8 mouse cellular contexts compared by ENCODE assay signal in the genomic region with DNA sequence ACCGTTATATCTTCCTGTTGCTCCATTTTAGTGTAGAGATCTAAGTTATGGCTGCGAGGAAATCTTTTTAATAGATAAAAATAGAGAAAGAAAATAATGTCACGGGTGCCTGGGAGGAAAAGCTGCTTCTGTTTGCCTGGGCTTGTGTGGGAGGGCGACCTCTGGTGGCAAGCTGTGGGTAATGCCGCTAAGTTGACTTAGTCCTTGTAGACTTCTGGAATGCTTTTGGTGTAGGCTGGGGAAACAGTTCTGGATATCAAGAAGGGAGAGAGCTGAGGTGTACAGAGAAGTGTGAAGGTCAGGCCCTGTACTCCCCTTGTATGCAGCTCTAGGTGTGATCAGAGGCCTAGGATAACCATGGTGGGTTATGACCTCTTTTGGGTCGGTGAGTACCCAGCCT.
DNase-seq lines count a peak whose midpoint lies in the region; ATAC-seq and TF ChIP-seq lines count a peak whose summit lies in the region.

No protein-coding gene starts in this region.

- H3K4me3 ChIP-seq in embryonic facial prominence, embryonic 14.5 days (ENCODE audit: low read depth, low read length) = no peak overlapping the region
- H3K4me3 ChIP-seq in heart, embryonic 11.5 days (ENCODE audit: low read depth, low read length) = no peak overlapping the region
- peak overlapping the region; percentile 23; the same call in 1 of the 2 replicates for H3K4me3 ChIP-seq in kidney, embryonic 16.5 days (ENCODE audit: low read length)
- no peak overlapping the region for H3K4me3 ChIP-seq in liver, adult 2 months (ENCODE audit: insufficient read depth, low read depth, low read length)
- no peak overlapping the region for H3K4me3 ChIP-seq in stomach, embryonic 15.5 days (replicated peaks)

- H3K4me2 ChIP-seq in embryonic facial prominence, embryonic 14.5 days (ENCODE audit: low read depth, low read length) = peak overlapping the region; percentile 14; the same call in 1 of the 2 replicates
- H3K4me2 ChIP-seq in heart, embryonic 11.5 days = peak overlapping the region; percentile 32; the same call in 1 of the 2 replicates
- H3K4me2 ChIP-seq in kidney, embryonic 16.5 days (replicated peaks; ENCODE audit: low read depth, low read length) = peak overlapping the region; percentile 48
- peak overlapping the region; percentile 29; the same call in 1 of the 2 replicates for H3K4me2 ChIP-seq in stomach, embryonic 15.5 days

- H3K36me3 ChIP-seq in embryonic facial prominence, embryonic 14.5 days (ENCODE audit: control insufficient read depth, insufficient read depth, low read length) = no peaks in the 10 kb centered on the region
- no peaks in the 10 kb centered on the region for H3K36me3 ChIP-seq in heart, embryonic 11.5 days (ENCODE audit: control insufficient read depth, insufficient read depth, low read length)
- H3K36me3 ChIP-seq in kidney, embryonic 16.5 days (ENCODE audit: insufficient read depth, low read length) = no peaks in the 10 kb centered on the region
- no peaks in the 10 kb centered on the region for H3K36me3 ChIP-seq in liver, adult 2 months (ENCODE audit: control insufficient read depth, insufficient read depth, low read length)
- H3K36me3 ChIP-seq in stomach, embryonic 15.5 days = no peaks in the 10 kb centered on the region

- H3K27me3 ChIP-seq in embryonic facial prominence, embryonic 14.5 days (replicated peaks; ENCODE audit: control insufficient read depth, insufficient read depth, low read length) = no peaks in the 10 kb centered on the region
- no peaks in the 10 kb centered on the region for H3K27me3 ChIP-seq in heart, embryonic 11.5 days (ENCODE audit: control insufficient read depth, insufficient read depth, low read length)
- no peaks in the 10 kb centered on the region for H3K27me3 ChIP-seq in kidney, embryonic 16.5 days (ENCODE audit: insufficient read depth, low read length)
- H3K27me3 ChIP-seq in liver, adult 2 months (ENCODE audit: control insufficient read depth, insufficient read depth, low read length) = no peaks in the 10 kb centered on the region
- no peaks in the 10 kb centered on the region for H3K27me3 ChIP-seq in stomach, embryonic 15.5 days (replicated peaks)

- 15% methylated on average over 6 of the region's 6 CpGs for WGBS in embryonic facial prominence, embryonic 14.5 days
- WGBS in heart, embryonic 11.5 days (ENCODE audit: insufficient replicate concordance) = 13% methylated on average over 6 of the region's 6 CpGs
- WGBS in kidney, embryonic 16.5 days = 12% methylated on average over 6 of the region's 6 CpGs
- WGBS in liver, adult 2 months = 16% methylated on average over 6 of the region's 6 CpGs
- WGBS in stomach, embryonic 15.5 days = 17% methylated on average over 6 of the region's 6 CpGs

- ATAC-seq in embryonic facial prominence, embryonic 14.5 days (ENCODE audit: low read depth) = no peak
- no peak for ATAC-seq in heart, embryonic 11.5 days (replicated peaks; ENCODE audit: insufficient number of reproducible peaks, low FRiP score, low TSS enrichment)
- ATAC-seq in kidney, embryonic 16.5 days (ENCODE audit: low FRiP score, low TSS enrichment) = peak; percentile 67
- ATAC-seq in stomach, embryonic 15.5 days (ENCODE audit: insufficient read depth, low FRiP score, low read depth) = no peak

- no peaks in the 10 kb centered on the region for H3K9me3 ChIP-seq in embryonic facial prominence, embryonic 14.5 days (ENCODE audit: control insufficient read depth, low read length)
- H3K9me3 ChIP-seq in heart, embryonic 11.5 days (replicated peaks; ENCODE audit: control insufficient read depth, low read length) = no peaks in the 10 kb centered on the region
- no peaks in the 10 kb centered on the region for H3K9me3 ChIP-seq in kidney, embryonic 16.5 days (ENCODE audit: low read length)
- H3K9me3 ChIP-seq in stomach, embryonic 15.5 days = no peaks in the 10 kb centered on the region

- H3K27ac ChIP-seq in embryonic facial prominence, embryonic 14.5 days (replicated peaks; ENCODE audit: low read depth, low read length) = no peak overlapping the region
- H3K27ac ChIP-seq in heart, embryonic 11.5 days (ENCODE audit: low read depth, low read length) = no peak overlapping the region
- no peak overlapping the region for H3K27ac ChIP-seq in kidney, embryonic 16.5 days (ENCODE audit: low read length)
- no peak overlapping the region for H3K27ac ChIP-seq in liver, adult 2 months (replicated peaks; ENCODE audit: insufficient read depth, low read depth, low read length)
- no peak overlapping the region for H3K27ac ChIP-seq in stomach, embryonic 15.5 days

- TF ChIP-seq POLR2A in liver, adult 2 months (IDR thresholded peaks at IDR 0.05; ENCODE audit: extremely low read depth, insufficient read depth, low read length) = no peak

- no peaks in the 10 kb centered on the region for H3K79me2 ChIP-seq in liver, adult 2 months (ENCODE audit: control insufficient read depth, insufficient read depth, low read length)

- no peak overlapping the region for H3K9ac ChIP-seq in embryonic facial prominence, embryonic 14.5 days (ENCODE audit: low read depth, low read length)
- H3K9ac ChIP-seq in heart, embryonic 11.5 days (ENCODE audit: low read depth, low read length) = no peak overlapping the region
- peak overlapping the region; percentile 46; the same call in 1 of the 2 replicates for H3K9ac ChIP-seq in kidney, embryonic 16.5 days (replicated peaks; ENCODE audit: low read length)
- no peak overlapping the region for H3K9ac ChIP-seq in liver, adult 2 months (ENCODE audit: low read depth, low read length)
- no peak overlapping the region for H3K9ac ChIP-seq in stomach, embryonic 15.5 days

- peaks cover 25% of the 10 kb centered on the region for H3K4me1 ChIP-seq in embryonic facial prominence, embryonic 14.5 days (ENCODE audit: control insufficient read depth, insufficient read depth, low read length)
- no peaks in the 10 kb centered on the region; the same call in 1 of the 2 replicates for H3K4me1 ChIP-seq in heart, embryonic 11.5 days (ENCODE audit: control insufficient read depth, insufficient read depth, low read length)
- H3K4me1 ChIP-seq in kidney, embryonic 16.5 days (ENCODE audit: insufficient read depth, low read length) = peaks cover 41% of the 10 kb centered on the region
- no peaks in the 10 kb centered on the region for H3K4me1 ChIP-seq in liver, adult 2 months (ENCODE audit: control insufficient read depth, insufficient read depth, low read length)
- H3K4me1 ChIP-seq in stomach, embryonic 15.5 days = peaks cover 21% of the 10 kb centered on the region

- DNase-seq in 3T3-L1 (ENCODE audit: low read depth, low spot score) = peak; percentile 84
- DNase-seq in adrenal gland, postnatal 4 days (ENCODE audit: low spot score in 2 of 2) = peak; percentile 75 to 79
- peak; percentile 82 for DNase-seq in embryonic facial prominence, embryonic 14.5 days (ENCODE audit: low spot score)
- peak; percentile 53 for DNase-seq in liver, adult 2 months (ENCODE audit: extremely low read depth, low read depth, low spot score)
- peak; percentile 93 for DNase-seq in neural tube, embryonic 10.5 days (ENCODE audit: extremely low spot score, low spot score)

- peak; percentile 98 for TF ChIP-seq CTCF in liver, adult 2 months (IDR thresholded peaks at IDR 0.05; ENCODE audit: low read depth, low read length)
